Mouse (Mus musculus): ENCODE data around the gene Nav1. TPM values are rescaled to one million over a fixed set of nuclear protein-coding genes. Genes with fewer than 3 reads are reported as not detected.

Gene Nav1
- polyA plus RNA-seq, 1 experiment from 2014 or later = 48.8 TPM

- H3K36me3 ChIP-seq (ENCODE audit: control insufficient read depth, insufficient read depth, low read length) = peaks cover 48% of the 10 kb centered on the region
- H3K4me3 ChIP-seq (ENCODE audit: low read length) = no peak overlapping the region
- H3K4me1 ChIP-seq (ENCODE audit: control insufficient read depth, insufficient read depth, low read depth, low read length) = no peaks in the 10 kb centered on the region
- H3K27me3 ChIP-seq (replicated peaks; ENCODE audit: control insufficient read depth, insufficient read depth, low read length) = no peaks in the 10 kb centered on the region
- ATAC-seq = no peak
- H3K9me3 ChIP-seq (ENCODE audit: control insufficient read depth, low read length) = no peaks in the 10 kb centered on the region
- H3K27ac ChIP-seq (ENCODE audit: low read depth, low read length) = no peak overlapping the region
- 92% methylated on average over 8 of the region's 8 CpGs for WGBS
- H3K9ac ChIP-seq (ENCODE audit: low read depth, low read length) = no peak overlapping the region
- no peak overlapping the region for H3K4me2 ChIP-seq (ENCODE audit: low read length)
These were observed 157.2 kb downstream of the Nav1 start for GRCm38 (mm10) chr1:135449876-135450275.

DNA sequence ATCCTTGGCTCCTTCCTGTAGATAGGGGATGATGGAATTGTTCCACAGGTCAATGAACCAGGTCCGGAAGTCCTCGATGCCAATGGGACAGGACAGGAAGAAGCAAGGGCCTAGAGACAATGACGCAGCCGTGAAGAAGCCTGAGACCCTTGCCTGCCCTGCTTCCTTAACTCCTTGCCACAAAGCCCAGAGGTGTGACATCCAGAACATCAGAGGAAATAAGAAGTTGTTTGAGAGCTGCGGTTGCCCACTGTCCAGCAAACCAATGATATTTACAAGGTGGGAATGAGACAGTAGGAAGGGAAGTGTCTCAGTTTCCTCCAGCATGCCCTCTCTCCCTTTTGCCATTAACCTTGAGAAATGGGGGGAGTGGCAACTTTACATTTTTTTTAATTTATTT is 158.2 kb downstream of the Nav1 start:
- 100% methylated on average over 5 of the region's 5 CpGs for WGBS
- no peak for ATAC-seq
- H3K27me3 ChIP-seq (replicated peaks; ENCODE audit: control insufficient read depth, insufficient read depth, low read length) = no peaks in the 10 kb centered on the region
- H3K4me2 ChIP-seq (ENCODE audit: low read length) = no peak overlapping the region
- no peak overlapping the region for H3K27ac ChIP-seq (ENCODE audit: low read depth, low read length)
- no peak overlapping the region for H3K4me3 ChIP-seq (ENCODE audit: low read length)
- no peaks in the 10 kb centered on the region for H3K4me1 ChIP-seq (ENCODE audit: control insufficient read depth, insufficient read depth, low read depth, low read length)
- no peak overlapping the region for H3K9ac ChIP-seq (ENCODE audit: low read depth, low read length)
- peaks cover 42% of the 10 kb centered on the region for H3K36me3 ChIP-seq (ENCODE audit: control insufficient read depth, insufficient read depth, low read length)
- no peaks in the 10 kb centered on the region for H3K9me3 ChIP-seq (ENCODE audit: control insufficient read depth, low read length)

GRCm38 (mm10) chr1:135443506-135443905 is 163.6 kb downstream of the Nav1 start:
- no peaks in the 10 kb centered on the region for H3K4me1 ChIP-seq (ENCODE audit: control insufficient read depth, insufficient read depth, low read depth, low read length)
- H3K4me3 ChIP-seq (ENCODE audit: low read length) = no peak overlapping the region
- H3K9me3 ChIP-seq (ENCODE audit: control insufficient read depth, low read length) = no peaks in the 10 kb centered on the region
- H3K9ac ChIP-seq (ENCODE audit: low read depth, low read length) = no peak overlapping the region
- H3K36me3 ChIP-seq (ENCODE audit: control insufficient read depth, insufficient read depth, low read length) = peaks cover 47% of the 10 kb centered on the region
- 89% methylated on average over 12 of the region's 12 CpGs for WGBS
- no peak overlapping the region for H3K27ac ChIP-seq (ENCODE audit: low read depth, low read length)
- ATAC-seq = no peak
- no peak overlapping the region for H3K4me2 ChIP-seq (ENCODE audit: low read length)
- no peaks in the 10 kb centered on the region for H3K27me3 ChIP-seq (replicated peaks; ENCODE audit: control insufficient read depth, insufficient read depth, low read length)

- H3K4me1 ChIP-seq (ENCODE audit: control insufficient read depth, insufficient read depth, low read depth, low read length) = no peaks in the 10 kb centered on the region
- H3K27me3 ChIP-seq (replicated peaks; ENCODE audit: control insufficient read depth, insufficient read depth, low read length) = no peaks in the 10 kb centered on the region
- no peak overlapping the region for H3K27ac ChIP-seq (ENCODE audit: low read depth, low read length)
- no peak overlapping the region for H3K4me3 ChIP-seq (ENCODE audit: low read length)
- no peaks in the 10 kb centered on the region for H3K9me3 ChIP-seq (ENCODE audit: control insufficient read depth, low read length)
- peaks cover 44% of the 10 kb centered on the region for H3K36me3 ChIP-seq (ENCODE audit: control insufficient read depth, insufficient read depth, low read length)
- no peak overlapping the region for H3K4me2 ChIP-seq (ENCODE audit: low read length)
- no peak for ATAC-seq
- no peak overlapping the region for H3K9ac ChIP-seq (ENCODE audit: low read depth, low read length)
- 100% methylated on average over 3 of the region's 3 CpGs for WGBS
These were observed 165.2 kb downstream of the Nav1 start for GRCm38 (mm10) chr1:135441861-135442260.

- WGBS = 94% methylated on average over 6 of the region's 6 CpGs
- H3K9ac ChIP-seq (ENCODE audit: low read depth, low read length) = no peak overlapping the region
- no peaks in the 10 kb centered on the region for H3K9me3 ChIP-seq (ENCODE audit: control insufficient read depth, low read length)
- no peaks in the 10 kb centered on the region for H3K27me3 ChIP-seq (replicated peaks; ENCODE audit: control insufficient read depth, insufficient read depth, low read length)
- no peak for ATAC-seq
- no peak overlapping the region for H3K4me3 ChIP-seq (ENCODE audit: low read length)
- peaks cover 44% of the 10 kb centered on the region for H3K36me3 ChIP-seq (ENCODE audit: control insufficient read depth, insufficient read depth, low read length)
- H3K4me1 ChIP-seq (ENCODE audit: control insufficient read depth, insufficient read depth, low read depth, low read length) = no peaks in the 10 kb centered on the region
- no peak overlapping the region for H3K4me2 ChIP-seq (ENCODE audit: low read length)
- no peak overlapping the region for H3K27ac ChIP-seq (ENCODE audit: low read depth, low read length)
These were observed 166.1 kb downstream of the Nav1 start for GRCm38 (mm10) chr1:135440986-135441385.

- no peaks in the 10 kb centered on the region for H3K9me3 ChIP-seq (ENCODE audit: control insufficient read depth, low read length)
- H3K4me2 ChIP-seq (ENCODE audit: low read length) = no peak overlapping the region
- 82% methylated on average over 6 of the region's 6 CpGs for WGBS
- H3K27me3 ChIP-seq (replicated peaks; ENCODE audit: control insufficient read depth, insufficient read depth, low read length) = no peaks in the 10 kb centered on the region
- peaks cover 42% of the 10 kb centered on the region for H3K36me3 ChIP-seq (ENCODE audit: control insufficient read depth, insufficient read depth, low read length)
- no peak overlapping the region for H3K9ac ChIP-seq (ENCODE audit: low read depth, low read length)
- H3K4me1 ChIP-seq (ENCODE audit: control insufficient read depth, insufficient read depth, low read depth, low read length) = no peaks in the 10 kb centered on the region
- H3K27ac ChIP-seq (ENCODE audit: low read depth, low read length) = no peak overlapping the region
- ATAC-seq = no peak
- H3K4me3 ChIP-seq (ENCODE audit: low read length) = no peak overlapping the region
These were observed 168.3 kb downstream of the Nav1 start for GRCm38 (mm10) chr1:135438801-135439200.

DNA sequence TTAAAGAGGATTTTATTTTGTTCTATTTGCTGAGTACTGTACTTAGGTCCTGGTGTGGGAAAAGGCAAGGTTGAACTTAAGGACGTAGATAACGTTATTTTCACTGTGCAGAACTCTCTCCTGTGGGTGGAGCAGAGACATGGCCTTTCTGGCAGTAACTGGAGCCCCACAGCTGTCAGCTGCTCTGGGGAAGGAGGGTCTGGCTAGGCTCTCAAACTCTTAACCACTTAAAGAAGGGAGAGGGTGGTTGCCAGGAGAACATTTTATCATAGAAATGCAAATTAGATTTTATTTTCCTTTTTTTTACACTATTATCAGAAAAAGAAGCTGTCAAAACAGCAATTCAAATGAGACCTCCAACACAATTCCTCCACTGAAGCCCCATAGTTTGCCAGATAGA is 171.3 kb downstream of the Nav1 start:
- H3K27me3 ChIP-seq (replicated peaks; ENCODE audit: control insufficient read depth, insufficient read depth, low read length) = no peaks in the 10 kb centered on the region
- H3K4me1 ChIP-seq (ENCODE audit: control insufficient read depth, insufficient read depth, low read depth, low read length) = peaks cover 5% of the 10 kb centered on the region
- no peak overlapping the region for H3K4me3 ChIP-seq (ENCODE audit: low read length)
- H3K9me3 ChIP-seq (ENCODE audit: control insufficient read depth, low read length) = no peaks in the 10 kb centered on the region
- H3K36me3 ChIP-seq (ENCODE audit: control insufficient read depth, insufficient read depth, low read length) = peaks cover 14% of the 10 kb centered on the region
- ATAC-seq = no peak
- H3K9ac ChIP-seq (ENCODE audit: low read depth, low read length) = no peak overlapping the region
- H3K4me2 ChIP-seq (ENCODE audit: low read length) = no peak overlapping the region
- H3K27ac ChIP-seq (ENCODE audit: low read depth, low read length) = no peak overlapping the region
- 48% methylated on average over 2 of the region's 2 CpGs for WGBS

GRCm38 (mm10) chr1:135430669-135431017 is 176.5 kb downstream of the Nav1 start:
- Histone ChIP-seq H3K36me3 (ENCODE audit: control insufficient read depth, insufficient read depth, low read length) (no peaks in the 10 kb centered on the region), H3K4me1 (ENCODE audit: control insufficient read depth, insufficient read depth, low read depth, low read length) (peaks cover 23% of the 10 kb centered on the region), H3K4me2 (ENCODE audit: low read length) (peak overlapping the region; percentile 76), H3K4me3 (ENCODE audit: low read length) (peak overlapping the region; percentile 79), H3K27me3 (replicated peaks; ENCODE audit: control insufficient read depth, insufficient read depth, low read length) (no peaks in the 10 kb centered on the region), H3K9ac (ENCODE audit: low read depth, low read length) (peak overlapping the region; percentile 71), H3K9me3 (ENCODE audit: control insufficient read depth, low read length) (no peaks in the 10 kb centered on the region), H3K27ac (ENCODE audit: low read depth, low read length) (peak overlapping the region; percentile 89)
- WGBS = under 1% methylated on average over 14 of the region's 14 CpGs
- ATAC-seq = peak; percentile 67; the same call in 1 of the 2 replicates

GRCm38 (mm10) chr1:135429901-135430668 is 177.0 kb downstream of the Nav1 start, which contains the start of gene Ipo9:
Gene Ipo9 (minus strand): TSS chr1:135430499.
- H3K9me3 ChIP-seq (ENCODE audit: control insufficient read depth, low read length) = no peaks in the 10 kb centered on the region
- peak; percentile 97 for ATAC-seq
- H3K36me3 ChIP-seq (ENCODE audit: control insufficient read depth, insufficient read depth, low read length) = no peaks in the 10 kb centered on the region
- H3K4me2 ChIP-seq (ENCODE audit: low read length) = peak within 1 kb of the TSS; percentile 76
- WGBS = under 1% methylated on average over 65 of the region's 65 CpGs
- H3K27ac ChIP-seq (ENCODE audit: low read depth, low read length) = peak within 1 kb of the TSS; percentile 93
- peaks cover 23% of the 10 kb centered on the region for H3K4me1 ChIP-seq (ENCODE audit: control insufficient read depth, insufficient read depth, low read depth, low read length)
- peak within 1 kb of the TSS; percentile 79 for H3K4me3 ChIP-seq (ENCODE audit: low read length)
- peak within 1 kb of the TSS; percentile 87 for H3K9ac ChIP-seq (ENCODE audit: low read depth, low read length)
- H3K27me3 ChIP-seq (replicated peaks; ENCODE audit: control insufficient read depth, insufficient read depth, low read length) = no peaks in the 10 kb centered on the region
